Mouse (Mus musculus): ENCODE measurements around the gene Supt7l.

The Supt7l gene

GRCm38 (mm10) chr5:31489116-31489769 lies 38.4 kb downstream of the Supt7l start:
- DNase-seq = no peak

- DNase-seq = no peak
These were observed 39.7 kb downstream of the Supt7l start for GRCm38 (mm10) chr5:31487889-31488288.

- DNase-seq = no peak
These were observed 42.2 kb downstream of the Supt7l start, which contains the start of gene 4930548H24Rik for GRCm38 (mm10) chr5:31485440-31485839. Gene 4930548H24Rik, plus strand, starts transcription at chr5:31485740.

- DNase-seq = no peak
These were observed 47.1 kb downstream of the Supt7l start for GRCm38 (mm10) chr5:31480536-31480935.

GRCm38 (mm10) chr5:31470334-31470733 lies 57.3 kb downstream of the Supt7l start:
- DNase-seq = peak; percentile 15 to 29

GRCm38 (mm10) chr5:31469711-31470110 lies 57.9 kb downstream of the Supt7l start:
- DNase-seq = no peak

GRCm38 (mm10) chr5:31467798-31468197 lies 59.8 kb downstream of the Supt7l start:
- no peak for DNase-seq

All from cerebellum, postnatal 25 days (tissue).